Mouse (Mus musculus) erythroid progenitor cell, adult 5-6 weeks (primary cell): ENCODE measurements around the gene Kcnk13. TPM values are rescaled to one million over a fixed set of nuclear protein-coding genes. Genes with fewer than 3 reads are reported as not detected.

ENCODE experiments used
- ATAC-seq: replicated peaks from 2 replicates; pipeline ENCODE4 v1.8.0; 2016; ENCODE audit warnings: moderate number of reproducible peaks, mild to moderate bottlenecking, moderate TSS enrichment, inconsistent platforms; ENCODE audit not compliant: poor library complexity, low FRiP score, severe bottlenecking
- total RNA-seq, 2 experiments: library from RNA; stranded (forward) in 1 of 2; stranded (reverse) in 1 of 2; fragments of 150-400 nt in 1 of 2; fragments of 186-747, 209-891 nt in 1 of 2; gene quantifications; 2 replicates each; pipeline versions ENCODE4 v1.2.3 to v1.2.4; 2015 to 2017; ENCODE audit warnings: low replicate concordance in 2 of 2

Gene Kcnk13
- total RNA-seq (2015; ENCODE audit: low replicate concordance) (1.4 and 3.8 TPM in 2 replicates), total RNA-seq (2017; ENCODE audit: low replicate concordance) (0.51 TPM in 1 of 2 replicates, not detected in the other)

- ATAC-seq, result peak; percentile 62
Measured at GRCm38 (mm10) chr12:99964301-99965202, at the start of gene Kcnk13. TSS of gene Kcnk13 (plus strand) at chr12:99964499.

- ATAC-seq, result no peak
Measured at GRCm38 (mm10) chr12:99917800-99918427, 46.4 kb upstream of the Kcnk13 start.

GRCm38 (mm10) chr12:99919636-99920035 is 44.7 kb upstream of the Kcnk13 start:
- no peak for ATAC-seq

GRCm38 (mm10) chr12:99921045-99921444 is 43.3 kb upstream of the Kcnk13 start:
- no peak; the same call in 1 of the 2 replicates for ATAC-seq

GRCm38 (mm10) chr12:99923131-99923606 is 41.1 kb upstream of the Kcnk13 start:
- no peak for ATAC-seq

- ATAC-seq, result no peak
Measured at GRCm38 (mm10) chr12:99923703-99924102, 40.6 kb upstream of the Kcnk13 start.

- no peak for ATAC-seq
Measured at GRCm38 (mm10) chr12:99928311-99928710, 36.0 kb upstream of the Kcnk13 start.

- no peak for ATAC-seq
Measured at GRCm38 (mm10) chr12:99929160-99929559, 35.1 kb upstream of the Kcnk13 start.

GRCm38 (mm10) chr12:99932245-99932644 is 32.1 kb upstream of the Kcnk13 start:
- no peak for ATAC-seq

- no peak for ATAC-seq
Measured at GRCm38 (mm10) chr12:99933630-99934029, 30.7 kb upstream of the Kcnk13 start.

- ATAC-seq, result no peak
Measured at GRCm38 (mm10) chr12:99935403-99935802, 28.9 kb upstream of the Kcnk13 start.

- ATAC-seq, result no peak
Measured at GRCm38 (mm10) chr12:99938476-99938875, 25.8 kb upstream of the Kcnk13 start.

GRCm38 (mm10) chr12:99939179-99939578 is 25.1 kb upstream of the Kcnk13 start:
- ATAC-seq, result no peak

- ATAC-seq, result no peak
Measured at GRCm38 (mm10) chr12:99940704-99941103, 23.6 kb upstream of the Kcnk13 start.

- ATAC-seq, result no peak
Measured at GRCm38 (mm10) chr12:99942441-99942840, 21.9 kb upstream of the Kcnk13 start.

- peak; percentile 68 for ATAC-seq
Measured at GRCm38 (mm10) chr12:99952928-99953327, 11.4 kb upstream of the Kcnk13 start.

GRCm38 (mm10) chr12:99956411-99956810 is 7.9 kb upstream of the Kcnk13 start:
- ATAC-seq, result no peak

- no peak for ATAC-seq
Measured at GRCm38 (mm10) chr12:99958068-99959060, 5.9 kb upstream of the Kcnk13 start.

GRCm38 (mm10) chr12:99959291-99959690 is 5.0 kb upstream of the Kcnk13 start:
- no peak for ATAC-seq

- peak; percentile 76 for ATAC-seq
Measured at GRCm38 (mm10) chr12:99959930-99960329, 4.4 kb upstream of the Kcnk13 start.
